In genomic region chrX:49618721-49619120, GRCm38 (mm10) we compare ENCODE assay signal across 25 mouse cellular contexts. TPM values are rescaled to one million over a fixed set of nuclear protein-coding genes. Genes with fewer than 3 reads are reported as not detected.
"Had no signal": no experiment of that assay in that cellular context is flagged by ENCODE, and none has a peak within 500 bp of the region (broad histone marks: within the 10 kb centered on the region; RNA-seq: fewer than 3 reads in every experiment).

No protein-coding gene starts in this region.

- H3K36me3 ChIP-seq: neural tube, embryonic 13.5 days; neural tube, embryonic 15.5 days; stomach, embryonic 15.5 days had no signal

- DNase-seq: retina, postnatal 1 day; right cerebral cortex, adult 18-20 months; right cerebral cortex, postnatal 14 days; right cerebral cortex, postnatal 25 days; right cerebral cortex, postnatal 4 days; spleen, adult 18-20 months; thymus, adult 18-20 months; thymus, adult 2 months; thymus, postnatal 14 days; thymus, postnatal 25 days; thymus, postnatal 36 days; thymus, postnatal 4 days had no signal

- H3K4me2 ChIP-seq: neural tube, embryonic 13.5 days; neural tube, embryonic 15.5 days; stomach, embryonic 15.5 days had no signal

- H3K27ac ChIP-seq: neural tube, embryonic 13.5 days; neural tube, embryonic 15.5 days; stomach, embryonic 15.5 days; stomach, postnatal 0 days had no signal

- H3K9ac ChIP-seq: neural tube, embryonic 13.5 days; neural tube, embryonic 15.5 days; stomach, embryonic 15.5 days had no signal

- H3K27me3 ChIP-seq: neural tube, embryonic 13.5 days; neural tube, embryonic 15.5 days; stomach, embryonic 15.5 days had no signal

- H3K9me3 ChIP-seq: neural tube, embryonic 13.5 days; neural tube, embryonic 15.5 days; stomach, embryonic 15.5 days had no signal

- H3K4me1 ChIP-seq: neural tube, embryonic 13.5 days; neural tube, embryonic 15.5 days; stomach, embryonic 15.5 days had no signal

- H3K4me3 ChIP-seq: neural tube, embryonic 13.5 days; neural tube, embryonic 15.5 days; stomach, embryonic 15.5 days had no signal

RNA-seq across cellular contexts. Expression of gene Olfr1320, which starts 53.4 kb away (rescaled TPM):
- total RNA-seq: neutrophil, adult 5-6 weeks had no signal
- polyA plus RNA-seq: neural tube, embryonic 13.5 days; neural tube, embryonic 14.5 days; neural tube, embryonic 15.5 days; small intestine, adult 2 months; spleen, adult 2 months; stomach, embryonic 14.5 days; stomach, embryonic 15.5 days; stomach, embryonic 16.5 days; stomach, postnatal 0 days; testis, adult 2 months; thymus, adult 2 months; thymus, postnatal 0 days; urinary bladder, adult 2 months had no signal
